8 mouse cellular contexts compared by ENCODE assay signal in genomic region chr2:167774806-167775179, GRCm38 (mm10).
A peak's percentile ranks its signal among the peaks of the same experiment; 100 is the strongest.
DNase-seq lines count a peak whose midpoint lies in the region; ATAC-seq and TF ChIP-seq lines count a peak whose summit lies in the region.

No protein-coding gene starts in this region.

- H3K4me1 ChIP-seq in spleen, adult 2 months (ENCODE audit: control insufficient read depth, insufficient read depth, insufficient read length), result peaks cover 22% of the 10 kb centered on the region
- H3K4me1 ChIP-seq in limb, embryonic 13.5 days, result peaks cover 46% of the 10 kb centered on the region
- peaks cover 38% of the 10 kb centered on the region for H3K4me1 ChIP-seq in stomach, embryonic 16.5 days (ENCODE audit: control insufficient read depth, insufficient read depth, low read length)
- peaks cover 30% of the 10 kb centered on the region for H3K4me1 ChIP-seq in hindbrain, embryonic 13.5 days (replicated peaks)

- no peaks in the 10 kb centered on the region for H3K36me3 ChIP-seq in spleen, adult 2 months (ENCODE audit: control insufficient read depth, insufficient read depth, low read length)
- no peaks in the 10 kb centered on the region for H3K36me3 ChIP-seq in limb, embryonic 13.5 days
- H3K36me3 ChIP-seq in stomach, embryonic 16.5 days (ENCODE audit: control insufficient read depth, insufficient read depth, low read length), result no peaks in the 10 kb centered on the region
- H3K36me3 ChIP-seq in hindbrain, embryonic 13.5 days, result no peaks in the 10 kb centered on the region

- no peak for TF ChIP-seq POLR2A in spleen, adult 2 months (IDR thresholded peaks at IDR 0.05; ENCODE audit: low read depth, low read length)

- no peaks in the 10 kb centered on the region for H3K9me3 ChIP-seq in limb, embryonic 13.5 days
- no peaks in the 10 kb centered on the region for H3K9me3 ChIP-seq in stomach, embryonic 16.5 days (replicated peaks; ENCODE audit: control insufficient read depth, low read length)
- H3K9me3 ChIP-seq in hindbrain, embryonic 13.5 days, result no peaks in the 10 kb centered on the region

- peak; percentile 70; the same call in 1 of the 2 replicates for ATAC-seq in frontal cortex, adult (ENCODE audit: low TSS enrichment)
- ATAC-seq in limb, embryonic 13.5 days (ENCODE audit: low FRiP score, low read depth), result peak; percentile 34; the same call in 1 of the 2 replicates
- ATAC-seq in stomach, embryonic 16.5 days (ENCODE audit: insufficient read depth, low FRiP score), result no peak
- ATAC-seq in hindbrain, embryonic 13.5 days (ENCODE audit: low FRiP score), result no peak
- ATAC-seq in inflammation-experienced regulatory T-cells, adult 6 months, result no peak

- 48% methylated on average over 10 of the region's 10 CpGs for WGBS in spleen, adult 2 months
- WGBS in limb, embryonic 13.5 days, result 25% methylated on average over 10 of the region's 10 CpGs
- WGBS in stomach, embryonic 16.5 days, result 19% methylated on average over 10 of the region's 10 CpGs
- 26% methylated on average over 10 of the region's 10 CpGs for WGBS in hindbrain, embryonic 13.5 days

- no peak overlapping the region for H3K9ac ChIP-seq in limb, embryonic 13.5 days
- peak overlapping the region; percentile 53 for H3K9ac ChIP-seq in stomach, embryonic 16.5 days (ENCODE audit: low read length)
- no peak overlapping the region for H3K9ac ChIP-seq in hindbrain, embryonic 13.5 days

- no peak for TF ChIP-seq CTCF in spleen, adult 2 months (IDR thresholded peaks at IDR 0.05; ENCODE audit: extremely low read depth, insufficient read depth, insufficient read length, insufficient replicate concordance)

- H3K27ac ChIP-seq in spleen, adult 2 months (ENCODE audit: insufficient read depth, low read length), result peak overlapping the region; percentile 74
- no peak overlapping the region for H3K27ac ChIP-seq in limb, embryonic 13.5 days
- H3K27ac ChIP-seq in stomach, embryonic 16.5 days (ENCODE audit: low read length), result peak overlapping the region; percentile 77
- H3K27ac ChIP-seq in hindbrain, embryonic 13.5 days, result no peak overlapping the region

- H3K4me2 ChIP-seq in limb, embryonic 13.5 days (replicated peaks), result no peak overlapping the region
- H3K4me2 ChIP-seq in stomach, embryonic 16.5 days (ENCODE audit: low read depth, low read length), result peak overlapping the region; percentile 20; the same call in 1 of the 2 replicates
- H3K4me2 ChIP-seq in hindbrain, embryonic 13.5 days, result no peak overlapping the region

- no peak for DNase-seq in frontal cortex, adult 2 months (ENCODE audit: extremely low spot score in 1 of 2, low spot score in 1 of 2)
- DNase-seq in spleen, adult 2 months (ENCODE audit: low read depth in 1 of 2, low spot score in 2 of 2), result no peak
- DNase-seq in spleen, postnatal 4 days (ENCODE audit: low spot score in 2 of 2), result no peak

- no peaks in the 10 kb centered on the region for H3K27me3 ChIP-seq in spleen, adult 2 months (ENCODE audit: control insufficient read depth, insufficient read depth, low read length)
- H3K27me3 ChIP-seq in limb, embryonic 13.5 days, result no peaks in the 10 kb centered on the region
- H3K27me3 ChIP-seq in stomach, embryonic 16.5 days (ENCODE audit: control insufficient read depth, insufficient read depth, low read length), result no peaks in the 10 kb centered on the region
- 0 out of 2 replicates have a peak, but pooled peaks cover 3% of the 10 kb centered on the region for H3K27me3 ChIP-seq in hindbrain, embryonic 13.5 days

- no peak overlapping the region for H3K4me3 ChIP-seq in spleen, adult 2 months (ENCODE audit: extremely low read depth, insufficient read depth, insufficient read length)
- no peak overlapping the region for H3K4me3 ChIP-seq in limb, embryonic 13.5 days
- no peak overlapping the region for H3K4me3 ChIP-seq in stomach, embryonic 16.5 days (replicated peaks; ENCODE audit: low read length)
- no peak overlapping the region for H3K4me3 ChIP-seq in hindbrain, embryonic 13.5 days

Comparison
In these comparisons a context has a peak if more than half of its experiments do, and no peak if none do; other contexts are left out.
1. ATAC-seq: peak in frontal cortex, adult (single experiment) and limb, embryonic 13.5 days (single experiment); none in stomach, embryonic 16.5 days (single experiment), hindbrain, embryonic 13.5 days (single experiment) and inflammation-experienced regulatory T-cells, adult 6 months (single experiment).
2. H3K27ac ChIP-seq: peak in spleen, adult 2 months (single experiment) and stomach, embryonic 16.5 days (single experiment); none in limb, embryonic 13.5 days (single experiment) and hindbrain, embryonic 13.5 days (single experiment).